Mouse (Mus musculus) limb, embryonic 11.5 days (tissue): Measurements from ENCODE around the gene Map7d2. TPM values are rescaled to one million over a fixed set of nuclear protein-coding genes. Genes with fewer than 3 reads are reported as not detected.

Experiments used
- ATAC-seq: fragments of 200-750 bp; cut with Nextera tagmentation; 2 replicates; pipeline ENCODE4 v1.8.0; 2017; ENCODE audit warnings: low read depth; ENCODE audit not compliant: insufficient number of reproducible peaks, low FRiP score, low TSS enrichment
- DNase-seq: peaks from one replicate; pipeline ENCODE4 v3.0.0-alpha.2; 2015; ENCODE audit warnings: low spot score
- H3K27ac ChIP-seq: fragments of 300-500 bp; sonication (generic); replicated peaks from 2 replicates; pipeline ENCODE4 v1.5.1; 2014; ENCODE audit warnings: low read depth, mild to moderate bottlenecking, low read length
- H3K27me3 ChIP-seq: fragments of 300-500 bp; sonication (generic); 2 replicates; pipeline ENCODE4 v1.6.1; 2014; ENCODE audit warnings: mild to moderate bottlenecking, low read length, mixed read lengths; ENCODE audit not compliant: control insufficient read depth, insufficient read depth
- H3K36me3 ChIP-seq: fragments of 300-500 bp; sonication (generic); 2 replicates; pipeline ENCODE4 v1.6.1; 2014; ENCODE audit warnings: mild to moderate bottlenecking, low read length, moderate library complexity, mixed read lengths; ENCODE audit not compliant: control insufficient read depth, insufficient read depth
- H3K4me1 ChIP-seq: fragments of 300-500 bp; sonication (generic); 2 replicates; pipeline ENCODE4 v1.6.1; 2014; ENCODE audit warnings: low read length, mixed read lengths; ENCODE audit not compliant: control insufficient read depth, insufficient read depth
- H3K4me2 ChIP-seq: fragments of 300-500 bp; sonication (generic); 2 replicates; pipeline ENCODE4 v1.6.1; 2014; ENCODE audit warnings: low read depth, mild to moderate bottlenecking, moderate library complexity; ENCODE audit not compliant: severe bottlenecking
- H3K4me3 ChIP-seq: fragments of 300-500 bp; sonication (generic); 2 replicates; pipeline ENCODE4 v1.5.1; 2014; ENCODE audit warnings: low read depth, low read length
- H3K9ac ChIP-seq: fragments of 300-500 bp; sonication (generic); 2 replicates; pipeline ENCODE4 v1.6.1; 2014; ENCODE audit warnings: mild to moderate bottlenecking, low read length
- H3K9me3 ChIP-seq: fragments of 300-500 bp; sonication (generic); 2 replicates; pipeline ENCODE4 v1.6.1; 2016; ENCODE audit warnings: low read length; ENCODE audit not compliant: control insufficient read depth
- WGBS: fragments of 180-500 bp; shearing (Covaris S2); extraction: QIAGEN DNeasy Blood & Tissue Kit; methylation state at CpG from one replicate; pipeline ENCODE4 v1.1.7; 2014; 5-methylcytosine and 5-hydroxymethylcytosine counted together
- polyA plus RNA-seq: library from polyadenylated mRNA; unstranded; fragments of >200 nt; fragmentation: Nextera tagmentation; extraction: Ambion mirVana; gene quantifications from 2 replicates; pipeline ENCODE4 v1.2.1, GENCODE M21; 2014

Gene Map7d2
- 2.1 and 2.7 TPM in 2 replicates for polyA plus RNA-seq

GRCm38 (mm10) chrX:159414130-159414828 is at the start of gene Map7d2:
Gene Map7d2, plus strand, starts transcription at chrX:159414572.
- WGBS, result 21% methylated on average over 50 of the region's 83 CpGs
- Histone ChIP-seq H3K27me3 (peaks cover 23% of the 10 kb centered on the region), H3K9me3 (no peaks in the 10 kb centered on the region), H3K4me2 (peak within 1 kb of the TSS; percentile 79), H3K27ac (no peak within 1 kb of the TSS), H3K9ac (0 out of 2 replicates have a peak within 1 kb of the TSS, but pooled peaks have one; percentile 17), H3K4me3 (peak within 1 kb of the TSS; percentile 42), H3K36me3 (no peaks in the 10 kb centered on the region), H3K4me1 (no peaks in the 10 kb centered on the region)
- ATAC-seq (peak; percentile 84), DNase-seq (peak; percentile 44)

- H3K4me1 ChIP-seq, result no peaks in the 10 kb centered on the region
- 26% methylated on average over 46 of the region's 76 CpGs for WGBS
- peak within 1 kb of the TSS; percentile 74 for H3K9ac ChIP-seq
- peak; percentile 73 for DNase-seq
- H3K27me3 ChIP-seq, result no peaks in the 10 kb centered on the region
- peak within 1 kb of the TSS; percentile 57 for H3K4me3 ChIP-seq
- H3K36me3 ChIP-seq, result no peaks in the 10 kb centered on the region; the same call in 1 of the 2 replicates
- peak within 1 kb of the TSS; percentile 42; the same call in 1 of the 2 replicates for H3K27ac ChIP-seq
- peak within 1 kb of the TSS; percentile 35 for H3K4me2 ChIP-seq
- no peaks in the 10 kb centered on the region for H3K9me3 ChIP-seq
- peak; percentile 98 for ATAC-seq
These were observed 42.3 kb upstream of the Map7d2 start, which contains the start of gene Eif1ax for GRCm38 (mm10) chrX:159371831-159372752. Gene Eif1ax, plus strand, starts transcription at chrX:159372178.

- H3K4me1 ChIP-seq, result no peaks in the 10 kb centered on the region
- ATAC-seq (no peak), DNase-seq (no peak)
- H3K4me2 ChIP-seq, result peak overlapping the region; percentile 32; the same call in 1 of the 2 replicates
- H3K27ac ChIP-seq, result no peak overlapping the region; the same call in 1 of the 2 replicates
- peak overlapping the region; percentile 74; the same call in 1 of the 2 replicates for H3K9ac ChIP-seq
- no peaks in the 10 kb centered on the region for H3K9me3 ChIP-seq
- WGBS, result 21% methylated on average over 9 of the region's 9 CpGs
- H3K27me3 ChIP-seq, result no peaks in the 10 kb centered on the region
- no peaks in the 10 kb centered on the region; the same call in 1 of the 2 replicates for H3K36me3 ChIP-seq
- peak overlapping the region; percentile 57 for H3K4me3 ChIP-seq
These were observed 41.6 kb upstream of the Map7d2 start for GRCm38 (mm10) chrX:159372753-159373144.

- Histone ChIP-seq H3K27me3 (no peaks in the 10 kb centered on the region), H3K9me3 (no peaks in the 10 kb centered on the region), H3K4me3 (no peak overlapping the region), H3K4me2 (no peak overlapping the region), H3K36me3 (peaks cover 2% of the 10 kb centered on the region; the same call in 1 of the 2 replicates), H3K27ac (no peak overlapping the region), H3K9ac (no peak overlapping the region), H3K4me1 (no peaks in the 10 kb centered on the region)
- 92% methylated on average over 9 of the region's 9 CpGs for WGBS
- DNase-seq, result no peak
- no peak for ATAC-seq
These were observed 27.3 kb upstream of the Map7d2 start for GRCm38 (mm10) chrX:159387105-159387504.

- Histone ChIP-seq H3K9me3 (no peaks in the 10 kb centered on the region), H3K9ac (no peak overlapping the region), H3K36me3 (peaks cover 2% of the 10 kb centered on the region; the same call in 1 of the 2 replicates), H3K4me3 (no peak overlapping the region), H3K4me1 (no peaks in the 10 kb centered on the region), H3K4me2 (no peak overlapping the region), H3K27ac (no peak overlapping the region), H3K27me3 (no peaks in the 10 kb centered on the region)
- no peak for DNase-seq
- ATAC-seq, result no peak
These were observed 25.4 kb upstream of the Map7d2 start for GRCm38 (mm10) chrX:159388953-159389352.

- no peak overlapping the region for H3K4me3 ChIP-seq
- H3K4me1 ChIP-seq, result no peaks in the 10 kb centered on the region
- no peaks in the 10 kb centered on the region for H3K9me3 ChIP-seq
- ATAC-seq, result no peak
- H3K27ac ChIP-seq, result no peak overlapping the region
- no peaks in the 10 kb centered on the region for H3K27me3 ChIP-seq
- no peak overlapping the region for H3K4me2 ChIP-seq
- no peak overlapping the region for H3K9ac ChIP-seq
- DNase-seq, result no peak
- 83% methylated on average over 6 of the region's 6 CpGs for WGBS
- H3K36me3 ChIP-seq, result peaks cover 2% of the 10 kb centered on the region; the same call in 1 of the 2 replicates
These were observed 23.9 kb upstream of the Map7d2 start for GRCm38 (mm10) chrX:159390347-159390962.

GRCm38 (mm10) chrX:159391239-159391638 is 23.1 kb upstream of the Map7d2 start:
- H3K9ac ChIP-seq, result no peak overlapping the region
- DNase-seq, result no peak
- H3K27ac ChIP-seq, result no peak overlapping the region
- no peak overlapping the region for H3K4me2 ChIP-seq
- H3K27me3 ChIP-seq, result no peaks in the 10 kb centered on the region
- ATAC-seq, result no peak
- H3K36me3 ChIP-seq, result no peaks in the 10 kb centered on the region
- no peaks in the 10 kb centered on the region for H3K9me3 ChIP-seq
- WGBS, result 72% methylated on average over 3 of the region's 3 CpGs
- H3K4me3 ChIP-seq, result no peak overlapping the region
- H3K4me1 ChIP-seq, result no peaks in the 10 kb centered on the region

GRCm38 (mm10) chrX:159409253-159409652 is 5.1 kb upstream of the Map7d2 start:
- H3K9ac ChIP-seq, result no peak overlapping the region
- H3K27ac ChIP-seq, result no peak overlapping the region
- H3K27me3 ChIP-seq, result peaks cover 4% of the 10 kb centered on the region
- no peaks in the 10 kb centered on the region for H3K9me3 ChIP-seq
- H3K4me1 ChIP-seq, result no peaks in the 10 kb centered on the region
- DNase-seq (no peak), ATAC-seq (no peak)
- H3K36me3 ChIP-seq, result no peaks in the 10 kb centered on the region
- 36% methylated on average over 4 of the region's 4 CpGs for WGBS
- no peak overlapping the region for H3K4me3 ChIP-seq
- no peak overlapping the region for H3K4me2 ChIP-seq
